Mouse (Mus musculus): ENCODE results near the gene Gm19426.
"Not testable (repeated sequence)": the region's sequence is repeated elsewhere in the genome, so short reads cannot be mapped to it uniquely, and the experiment has no call there.

GRCm38 (mm10) chr2:84728191-84728590 is 15.3 kb downstream of the Gm19426 start:
- TF ChIP-seq CTCF, EP300 (IDR thresholded peaks at IDR 0.05): not testable (repeated sequence)

Measured in lung, postnatal 0 days (tissue).